ENCODE assay signal across 14 mouse cellular contexts in genomic region chr17:43997514-43997913, GRCm38 (mm10).
DNase-seq lines count a peak whose midpoint lies in the region; ATAC-seq lines count a peak whose summit lies in the region.
"Had no signal": no experiment of that assay in that cellular context is flagged by ENCODE, and none has a peak within 500 bp of the region (broad histone marks: within the 10 kb centered on the region; RNA-seq: fewer than 3 reads in every experiment).

No protein-coding gene starts in this region.

- no peak for ATAC-seq in heart, embryonic 13.5 days (ENCODE audit: extremely low read depth, insufficient number of reproducible peaks, low FRiP score, low TSS enrichment)
- no peak for ATAC-seq in midbrain, embryonic 12.5 days (ENCODE audit: low FRiP score, low read depth)
- no peak for ATAC-seq in midbrain, embryonic 11.5 days (ENCODE audit: low FRiP score)
- ATAC-seq in common myeloid progenitor, adult 5-6 weeks (replicated peaks; ENCODE audit: low read depth, poor library complexity, severe bottlenecking) = peak; percentile 87
- ATAC-seq in midbrain, embryonic 14.5 days (ENCODE audit: low FRiP score, low TSS enrichment) = no peak

- H3K9ac ChIP-seq in heart, embryonic 13.5 days = no peak overlapping the region
- H3K9ac ChIP-seq in midbrain, embryonic 12.5 days (replicated peaks) = no peak overlapping the region
- no peak overlapping the region for H3K9ac ChIP-seq in midbrain, embryonic 11.5 days (ENCODE audit: low read length)
- no peak overlapping the region for H3K9ac ChIP-seq in midbrain, embryonic 14.5 days (replicated peaks; ENCODE audit: low read length)
- H3K9ac ChIP-seq: forebrain, embryonic 12.5 days had no signal

- peak overlapping the region; percentile 12; the same call in 1 of the 2 replicates for H3K27ac ChIP-seq in heart, embryonic 13.5 days (replicated peaks)
- 0 out of 2 replicates have a peak overlapping the region, but pooled peaks have one; percentile 15 for H3K27ac ChIP-seq in midbrain, embryonic 12.5 days (replicated peaks)
- no peak overlapping the region for H3K27ac ChIP-seq in midbrain, embryonic 11.5 days (ENCODE audit: low read depth, low read length)
- peak overlapping the region; percentile 46 for H3K27ac ChIP-seq in midbrain, embryonic 14.5 days (replicated peaks; ENCODE audit: low read depth, low read length)
- H3K27ac ChIP-seq: forebrain, embryonic 12.5 days; gastrocnemius, adult 2 months had no signal

- WGBS in heart, embryonic 13.5 days = 23% methylated on average over 7 of the region's 7 CpGs
- 82% methylated on average over 7 of the region's 7 CpGs for WGBS in midbrain, embryonic 12.5 days
- WGBS in midbrain, embryonic 11.5 days = 90% methylated on average over 7 of the region's 7 CpGs
- WGBS in midbrain, embryonic 14.5 days = 80% methylated on average over 7 of the region's 7 CpGs

- no peak for DNase-seq in heart, adult 9 months (ENCODE audit: low spot score in 2 of 2)
- no peak for DNase-seq in midbrain, embryonic 11.5 days (ENCODE audit: low spot score, missing footprints)
- DNase-seq in midbrain, embryonic 14.5 days = peak; percentile 52
- DNase-seq in cerebellum, adult 9-10 months = no peak
- DNase-seq in T-cell, adult 2 months (ENCODE audit: low spot score) = no peak
- DNase-seq: adrenal gland, postnatal 25 days; gastrocnemius, adult 2 months; kidney, adult 8-10 months; lung, postnatal 36 days had no signal

- H3K4me1 ChIP-seq in heart, embryonic 13.5 days = peaks cover 31% of the 10 kb centered on the region
- H3K4me1 ChIP-seq in midbrain, embryonic 12.5 days = peaks cover 3% of the 10 kb centered on the region; the same call in 1 of the 2 replicates
- H3K4me1 ChIP-seq in midbrain, embryonic 11.5 days (ENCODE audit: control insufficient read depth, insufficient read depth, low read length) = no peaks in the 10 kb centered on the region
- no peaks in the 10 kb centered on the region for H3K4me1 ChIP-seq in midbrain, embryonic 14.5 days (ENCODE audit: control insufficient read depth, insufficient read depth, low read length)

- no peaks in the 10 kb centered on the region for H3K27me3 ChIP-seq in heart, embryonic 13.5 days (replicated peaks)
- H3K27me3 ChIP-seq in midbrain, embryonic 12.5 days = no peaks in the 10 kb centered on the region
- no peaks in the 10 kb centered on the region for H3K27me3 ChIP-seq in midbrain, embryonic 11.5 days (ENCODE audit: control insufficient read depth, insufficient read depth, low read length)
- H3K27me3 ChIP-seq in midbrain, embryonic 14.5 days (ENCODE audit: control insufficient read depth, insufficient read depth, low read length) = no peaks in the 10 kb centered on the region
- H3K27me3 ChIP-seq: forebrain, embryonic 12.5 days had no signal

- no peaks in the 10 kb centered on the region for H3K36me3 ChIP-seq in heart, embryonic 13.5 days
- no peaks in the 10 kb centered on the region for H3K36me3 ChIP-seq in midbrain, embryonic 12.5 days
- H3K36me3 ChIP-seq in midbrain, embryonic 11.5 days (ENCODE audit: control insufficient read depth, insufficient read depth, low read length) = no peaks in the 10 kb centered on the region
- H3K36me3 ChIP-seq in midbrain, embryonic 14.5 days (ENCODE audit: control insufficient read depth, insufficient read depth, low read length) = no peaks in the 10 kb centered on the region
- H3K36me3 ChIP-seq: forebrain, embryonic 12.5 days had no signal

- H3K4me3 ChIP-seq in heart, embryonic 13.5 days = no peak overlapping the region
- H3K4me3 ChIP-seq in midbrain, embryonic 12.5 days = no peak overlapping the region
- H3K4me3 ChIP-seq in midbrain, embryonic 11.5 days (ENCODE audit: low read depth, low read length) = no peak overlapping the region
- H3K4me3 ChIP-seq in midbrain, embryonic 14.5 days (replicated peaks; ENCODE audit: low read depth, low read length) = no peak overlapping the region
- H3K4me3 ChIP-seq: forebrain, embryonic 12.5 days; gastrocnemius, adult 2 months; myocyte had no signal

- H3K9me3 ChIP-seq in heart, embryonic 13.5 days = peaks cover 3% of the 10 kb centered on the region; the same call in 1 of the 2 replicates
- no peaks in the 10 kb centered on the region for H3K9me3 ChIP-seq in midbrain, embryonic 12.5 days
- no peaks in the 10 kb centered on the region for H3K9me3 ChIP-seq in midbrain, embryonic 11.5 days (ENCODE audit: control insufficient read depth, low read length)
- no peaks in the 10 kb centered on the region for H3K9me3 ChIP-seq in midbrain, embryonic 14.5 days (ENCODE audit: control insufficient read depth, low read length)
- H3K9me3 ChIP-seq: forebrain, embryonic 12.5 days had no signal

- H3K4me2 ChIP-seq in heart, embryonic 13.5 days = peak overlapping the region; percentile 2; the same call in 1 of the 2 replicates
- no peak overlapping the region for H3K4me2 ChIP-seq in midbrain, embryonic 12.5 days (replicated peaks)
- no peak overlapping the region for H3K4me2 ChIP-seq in midbrain, embryonic 11.5 days
- no peak overlapping the region for H3K4me2 ChIP-seq in midbrain, embryonic 14.5 days (ENCODE audit: low read length)
- H3K4me2 ChIP-seq: forebrain, embryonic 12.5 days had no signal
